Mouse (Mus musculus) cerebellum, adult 2 months (tissue): Measurements from ENCODE around the gene Prkd1. TPM values are rescaled to one million over a fixed set of nuclear protein-coding genes. Genes with fewer than 3 reads are reported as not detected.

Experiments used
- DNase-seq, 2 experiments: peaks; one replicate each; pipeline ENCODE4 v3.0.0; 2021
- H3K27ac ChIP-seq: fragments of 200-500 bp; 2 replicates; pipeline ENCODE4 v1.5.1; 2012; ENCODE audit warnings: low read length, control low read depth, inconsistent platforms; ENCODE audit not compliant: insufficient read depth
- H3K27me3 ChIP-seq: fragments of 200-500 bp; 2 replicates; pipeline ENCODE4 v1.6.1; 2012; ENCODE audit warnings: inconsistent platforms, mild to moderate bottlenecking, low read length, moderate library complexity; ENCODE audit not compliant: control insufficient read depth, insufficient read depth
- H3K4me1 ChIP-seq: fragments of 200-500 bp; 2 replicates; pipeline ENCODE4 v1.6.1; 2011; ENCODE audit warnings: low read length; ENCODE audit not compliant: control insufficient read depth, insufficient read depth
- H3K4me3 ChIP-seq: fragments of 200-500 bp; replicated peaks from 2 replicates; pipeline ENCODE3; 2011; ENCODE audit warnings: mild to moderate bottlenecking, low read depth, low read length, control low read depth; ENCODE audit not compliant: insufficient read depth
- CTCF ChIP-seq: fragments of 200-500 bp; IDR thresholded peaks from 2 replicates; pipeline ENCODE4 v1.5.1; 2011; ENCODE audit warnings: low read depth, mild to moderate bottlenecking, control low read depth, low read length, moderate library complexity, borderline replicate concordance; ENCODE audit not compliant: insufficient read depth
- POLR2A ChIP-seq: fragments of 200-500 bp; IDR thresholded peaks from 2 replicates; pipeline ENCODE4 v1.6.1; 2011; ENCODE audit warnings: low read length, control low read depth, borderline replicate concordance; ENCODE audit not compliant: insufficient read depth
- WGBS: fragments of 180-500 bp; shearing (Covaris S2); methylation state at CpG from one replicate; pipeline ENCODE4 v1.1.7; 2018; 5-methylcytosine and 5-hydroxymethylcytosine counted together
- polyA plus RNA-seq: library from polyadenylated mRNA; depleted of rRNA; stranded (reverse); fragments of >200 nt; gene quantifications from 2 replicates; pipeline ENCODE4 v1.2.3, GENCODE M21; 2012

Prkd1 gene
- polyA plus RNA-seq, 1 experiment, result 5.4 TPM

GRCm38 (mm10) chr12:50295549-50295948 lies 353.3 kb downstream of the Prkd1 start:
- WGBS, result 9% methylated on average over 2 of the region's 2 CpGs
- TF ChIP-seq CTCF (no peak), POLR2A (no peak)
- Histone ChIP-seq H3K4me1 (no peaks in the 10 kb centered on the region), H3K27ac (no peak overlapping the region), H3K27me3 (no peaks in the 10 kb centered on the region), H3K4me3 (no peak overlapping the region)
- DNase-seq, result no peak

- no peak overlapping the region for H3K4me3 ChIP-seq
- TF ChIP-seq CTCF (no peak), POLR2A (no peak)
These were observed 356.1 kb downstream of the Prkd1 start for GRCm38 (mm10) chr12:50292834-50293233.

More at GRCm38 (mm10) chr12:50292834-50293233, 356.1 kb downstream of the Prkd1 start:
- no peaks in the 10 kb centered on the region for H3K27me3 ChIP-seq
- no peak overlapping the region for H3K27ac ChIP-seq
- DNase-seq, result no peak
- 76% methylated on average over 3 of the region's 3 CpGs for WGBS
- H3K4me1 ChIP-seq, result no peaks in the 10 kb centered on the region
